Mouse (Mus musculus): ENCODE measurements at regions not wholly inside any gene's neighbourhood (a gene's known extent, or its start where the extent isn't known, plus 50 kb on each side); places are given as distances from the start of the nearest gene placed in this dataset.

- Histone ChIP-seq H3K27ac (no peak overlapping the region), H3K27me3 (replicated peaks) (no peaks in the 10 kb centered on the region), H3K9ac (no peak overlapping the region), H3K4me1 (no peaks in the 10 kb centered on the region), H3K4me2 (no peak overlapping the region), H3K9me3 (no peaks in the 10 kb centered on the region), H3K36me3 (replicated peaks) (no peaks in the 10 kb centered on the region), H3K4me3 (no peak overlapping the region)
- whole genome bisulfite sequencing = 80% methylated on average over 6 of the region's 6 CpGs
- no peak for ATAC-seq (replicated peaks)
Measured at GRCm38 (mm10) chr1:71953292-71953691, 258.8 kb downstream of the Mreg start.

- Histone ChIP-seq H3K4me3 (no peak overlapping the region), H3K27ac (no peak overlapping the region), H3K4me1 (no peaks in the 10 kb centered on the region), H3K9ac (no peak overlapping the region), H3K36me3 (replicated peaks) (no peaks in the 10 kb centered on the region), H3K4me2 (no peak overlapping the region), H3K9me3 (no peaks in the 10 kb centered on the region), H3K27me3 (replicated peaks) (no peaks in the 10 kb centered on the region)
- 85% methylated on average over 7 of the region's 7 CpGs for WGBS
- no peak for ATAC-seq (replicated peaks)
Measured at GRCm38 (mm10) chr1:71949549-71949948, 262.6 kb downstream of the Mreg start.

GRCm38 (mm10) chr1:71948686-71949085 is 263.4 kb downstream of the Mreg start:
- ATAC-seq (replicated peaks) = no peak
- 95% methylated on average over 4 of the region's 4 CpGs for whole genome bisulfite sequencing
- Histone ChIP-seq H3K4me2 (no peak overlapping the region), H3K27ac (no peak overlapping the region), H3K4me1 (no peaks in the 10 kb centered on the region), H3K4me3 (no peak overlapping the region), H3K9me3 (no peaks in the 10 kb centered on the region), H3K9ac (no peak overlapping the region), H3K27me3 (replicated peaks) (no peaks in the 10 kb centered on the region), H3K36me3 (replicated peaks) (no peaks in the 10 kb centered on the region)

- no peak for ATAC-seq (replicated peaks)
- Histone ChIP-seq H3K27me3 (replicated peaks) (no peaks in the 10 kb centered on the region), H3K4me1 (no peaks in the 10 kb centered on the region), H3K9me3 (no peaks in the 10 kb centered on the region), H3K27ac (no peak overlapping the region), H3K4me3 (no peak overlapping the region), H3K4me2 (no peak overlapping the region), H3K9ac (no peak overlapping the region), H3K36me3 (replicated peaks) (no peaks in the 10 kb centered on the region)
- 95% methylated on average over 2 of the region's 2 CpGs for WGBS
Measured at GRCm38 (mm10) chr1:71947506-71947905, 264.6 kb downstream of the Mreg start.

- no peak overlapping the region for H3K9ac ChIP-seq
- no peak overlapping the region for H3K27ac ChIP-seq
- no peaks in the 10 kb centered on the region for H3K9me3 ChIP-seq
Measured at GRCm38 (mm10) chr1:71946911-71947310, 265.2 kb downstream of the Mreg start.

GRCm38 (mm10) chr1:71945070-71945469 is 267.0 kb downstream of the Mreg start:
- Histone ChIP-seq H3K9ac (no peak overlapping the region), H3K4me1 (0 out of 2 replicates have a peak, but pooled peaks cover 4% of the 10 kb centered on the region), H3K4me2 (no peak overlapping the region), H3K36me3 (replicated peaks) (no peaks in the 10 kb centered on the region), H3K27ac (no peak overlapping the region), H3K4me3 (no peak overlapping the region), H3K27me3 (replicated peaks) (no peaks in the 10 kb centered on the region), H3K9me3 (no peaks in the 10 kb centered on the region)
- no peak for ATAC-seq (replicated peaks)
- WGBS = 88% methylated on average over 6 of the region's 6 CpGs

More at GRCm38 (mm10) chr1:71946911-71947310, 265.2 kb downstream of the Mreg start:
- Histone ChIP-seq H3K4me3 (no peak overlapping the region), H3K36me3 (replicated peaks) (no peaks in the 10 kb centered on the region), H3K27me3 (replicated peaks) (no peaks in the 10 kb centered on the region), H3K4me2 (no peak overlapping the region), H3K4me1 (no peaks in the 10 kb centered on the region)
- 75% methylated on average over 2 of the region's 2 CpGs for WGBS
- ATAC-seq (replicated peaks) = no peak

- H3K36me3 ChIP-seq (replicated peaks) = no peaks in the 10 kb centered on the region
- H3K27me3 ChIP-seq (replicated peaks) = no peaks in the 10 kb centered on the region
- no peak overlapping the region for H3K27ac ChIP-seq
- 87% methylated on average over 3 of the region's 3 CpGs for WGBS
- no peak overlapping the region for H3K4me2 ChIP-seq
- H3K4me1 ChIP-seq = 0 out of 2 replicates have a peak, but pooled peaks cover 4% of the 10 kb centered on the region
- no peak overlapping the region for H3K9ac ChIP-seq
- H3K4me3 ChIP-seq = no peak overlapping the region
- no peak for ATAC-seq (replicated peaks)
- no peaks in the 10 kb centered on the region for H3K9me3 ChIP-seq
Measured at GRCm38 (mm10) chr1:71944531-71944930, 267.6 kb downstream of the Mreg start.

- ATAC-seq (replicated peaks) = no peak
- no peaks in the 10 kb centered on the region for H3K9me3 ChIP-seq
Measured at GRCm38 (mm10) chr1:71942145-71942544, 270.0 kb downstream of the Mreg start.

GRCm38 (mm10) chr1:71941688-71942087 is 270.4 kb downstream of the Mreg start:
- Histone ChIP-seq H3K9ac (no peak overlapping the region), H3K27ac (no peak overlapping the region), H3K36me3 (replicated peaks) (no peaks in the 10 kb centered on the region), H3K27me3 (replicated peaks) (no peaks in the 10 kb centered on the region), H3K4me2 (no peak overlapping the region), H3K4me3 (no peak overlapping the region), H3K9me3 (no peaks in the 10 kb centered on the region), H3K4me1 (0 out of 2 replicates have a peak, but pooled peaks cover 4% of the 10 kb centered on the region)
- 58% methylated on average over 4 of the region's 4 CpGs for WGBS
- ATAC-seq (replicated peaks) = no peak

More at GRCm38 (mm10) chr1:71942145-71942544, 270.0 kb downstream of the Mreg start:
- no peak overlapping the region for H3K4me3 ChIP-seq
- H3K27me3 ChIP-seq (replicated peaks) = no peaks in the 10 kb centered on the region
- H3K27ac ChIP-seq = no peak overlapping the region
- 0 out of 2 replicates have a peak, but pooled peaks cover 4% of the 10 kb centered on the region for H3K4me1 ChIP-seq
- no peak overlapping the region for H3K9ac ChIP-seq
- no peaks in the 10 kb centered on the region for H3K36me3 ChIP-seq (replicated peaks)
- H3K4me2 ChIP-seq = no peak overlapping the region

- no peak overlapping the region for H3K4me3 ChIP-seq
- 16% methylated on average over 4 of the region's 4 CpGs for WGBS
- no peaks in the 10 kb centered on the region for H3K9me3 ChIP-seq
- H3K36me3 ChIP-seq (replicated peaks) = no peaks in the 10 kb centered on the region
- no peak overlapping the region for H3K9ac ChIP-seq
- H3K27ac ChIP-seq = no peak overlapping the region
- ATAC-seq (replicated peaks) = no peak
- no peak overlapping the region for H3K4me2 ChIP-seq
- 0 out of 2 replicates have a peak, but pooled peaks cover 4% of the 10 kb centered on the region for H3K4me1 ChIP-seq
- H3K27me3 ChIP-seq (replicated peaks) = no peaks in the 10 kb centered on the region
Measured at GRCm38 (mm10) chr1:71940900-71941299, 271.2 kb downstream of the Mreg start.

GRCm38 (mm10) chr1:71938323-71939007 is 273.6 kb downstream of the Mreg start:
- H3K27ac ChIP-seq = no peak overlapping the region
- H3K4me2 ChIP-seq = no peak overlapping the region
- ATAC-seq (replicated peaks) = no peak
- H3K4me3 ChIP-seq = no peak overlapping the region
- H3K9ac ChIP-seq = no peak overlapping the region
- WGBS = 68% methylated on average over 12 of the region's 12 CpGs
- H3K27me3 ChIP-seq (replicated peaks) = no peaks in the 10 kb centered on the region
- no peaks in the 10 kb centered on the region for H3K9me3 ChIP-seq
- H3K36me3 ChIP-seq (replicated peaks) = no peaks in the 10 kb centered on the region
- 0 out of 2 replicates have a peak, but pooled peaks cover 4% of the 10 kb centered on the region for H3K4me1 ChIP-seq

GRCm38 (mm10) chr1:71937922-71938321 is 274.2 kb downstream of the Mreg start:
- 67% methylated on average over 8 of the region's 8 CpGs for WGBS
- no peaks in the 10 kb centered on the region for H3K9me3 ChIP-seq
- 0 out of 2 replicates have a peak, but pooled peaks cover 4% of the 10 kb centered on the region for H3K4me1 ChIP-seq
- no peak for ATAC-seq (replicated peaks)
- H3K27me3 ChIP-seq (replicated peaks) = no peaks in the 10 kb centered on the region
- H3K27ac ChIP-seq = no peak overlapping the region
- no peaks in the 10 kb centered on the region for H3K36me3 ChIP-seq (replicated peaks)
- no peak overlapping the region for H3K4me2 ChIP-seq
- no peak overlapping the region for H3K9ac ChIP-seq
- H3K4me3 ChIP-seq = no peak overlapping the region

GRCm38 (mm10) chr1:71937168-71937567 is 274.9 kb downstream of the Mreg start:
- Histone ChIP-seq H3K27ac (no peak overlapping the region), H3K4me1 (0 out of 2 replicates have a peak, but pooled peaks cover 4% of the 10 kb centered on the region), H3K4me2 (no peak overlapping the region), H3K36me3 (replicated peaks) (no peaks in the 10 kb centered on the region), H3K9me3 (no peaks in the 10 kb centered on the region), H3K27me3 (replicated peaks) (no peaks in the 10 kb centered on the region), H3K9ac (no peak overlapping the region), H3K4me3 (no peak overlapping the region)
- 77% methylated on average over 3 of the region's 3 CpGs for WGBS
- ATAC-seq (replicated peaks) = no peak
